Mouse (Mus musculus) ES-Bruce4 (cell line): Measurements from ENCODE around the gene Lipi. TPM values are rescaled to one million over a fixed set of nuclear protein-coding genes. Genes with fewer than 3 reads are reported as not detected.
A peak's percentile ranks its signal among the peaks of the same experiment; 100 is the strongest.

Source experiments
- H3K27ac ChIP-seq: 2 replicates; pipeline ENCODE4 v1.5.1; 2012; ENCODE audit warnings: low read length, inconsistent platforms; ENCODE audit not compliant: insufficient read depth
- H3K27me3 ChIP-seq: 2 replicates; pipeline ENCODE4 v1.6.1; 2012; ENCODE audit warnings: mild to moderate bottlenecking, low read length, inconsistent platforms; ENCODE audit not compliant: control insufficient read depth, poor library complexity, insufficient read depth, severe bottlenecking
- H3K36me3 ChIP-seq: 2 replicates; pipeline ENCODE4 v1.6.1; 2012; ENCODE audit warnings: inconsistent platforms, mild to moderate bottlenecking, low read length, moderate library complexity; ENCODE audit not compliant: control insufficient read depth, poor library complexity, insufficient read depth, severe bottlenecking
- H3K4me1 ChIP-seq: one replicate; pipeline ENCODE4 v1.8.1; 2011; ENCODE audit warnings: low read length; ENCODE audit not compliant: control insufficient read depth, insufficient read depth
- H3K4me3 ChIP-seq: 2 replicates; pipeline ENCODE4 v1.5.1; 2011; ENCODE audit warnings: low read depth, mild to moderate bottlenecking, low read length
- H3K9ac ChIP-seq: 2 replicates; pipeline ENCODE4 v1.6.1; 2012; ENCODE audit warnings: low read depth, mild to moderate bottlenecking, inconsistent platforms; ENCODE audit not compliant: poor library complexity, severe bottlenecking
- H3K9me3 ChIP-seq: replicated peaks from 2 replicates; pipeline ENCODE4 v1.6.1; 2012; ENCODE audit warnings: mild to moderate bottlenecking, low read length, inconsistent platforms; ENCODE audit not compliant: control insufficient read depth, poor library complexity, insufficient read depth, severe bottlenecking
- CTCF ChIP-seq: IDR thresholded peaks from one replicate; pipeline ENCODE4 v1.8.1; 2011; ENCODE audit warnings: low read depth, low read length
- EP300 ChIP-seq: IDR thresholded peaks from 2 replicates; pipeline ENCODE4 v1.6.1; 2011; ENCODE audit warnings: low read depth, low read length; ENCODE audit not compliant: insufficient read depth
- POLR2A ChIP-seq: IDR thresholded peaks from one replicate; pipeline ENCODE4 v1.8.1; 2011; ENCODE audit warnings: low read length; ENCODE audit not compliant: insufficient read depth
- polyA plus RNA-seq: library from polyadenylated mRNA; stranded (reverse); fragments of >200 nt; gene quantifications from 2 replicates; pipeline ENCODE4 v1.2.4, GENCODE M21; 2011; ENCODE audit warnings: low read depth; ENCODE audit not compliant: missing spikeins, insufficient read depth, insufficient read length

Lipi gene
- polyA plus RNA-seq, 1 experiment = not detected

DNA sequence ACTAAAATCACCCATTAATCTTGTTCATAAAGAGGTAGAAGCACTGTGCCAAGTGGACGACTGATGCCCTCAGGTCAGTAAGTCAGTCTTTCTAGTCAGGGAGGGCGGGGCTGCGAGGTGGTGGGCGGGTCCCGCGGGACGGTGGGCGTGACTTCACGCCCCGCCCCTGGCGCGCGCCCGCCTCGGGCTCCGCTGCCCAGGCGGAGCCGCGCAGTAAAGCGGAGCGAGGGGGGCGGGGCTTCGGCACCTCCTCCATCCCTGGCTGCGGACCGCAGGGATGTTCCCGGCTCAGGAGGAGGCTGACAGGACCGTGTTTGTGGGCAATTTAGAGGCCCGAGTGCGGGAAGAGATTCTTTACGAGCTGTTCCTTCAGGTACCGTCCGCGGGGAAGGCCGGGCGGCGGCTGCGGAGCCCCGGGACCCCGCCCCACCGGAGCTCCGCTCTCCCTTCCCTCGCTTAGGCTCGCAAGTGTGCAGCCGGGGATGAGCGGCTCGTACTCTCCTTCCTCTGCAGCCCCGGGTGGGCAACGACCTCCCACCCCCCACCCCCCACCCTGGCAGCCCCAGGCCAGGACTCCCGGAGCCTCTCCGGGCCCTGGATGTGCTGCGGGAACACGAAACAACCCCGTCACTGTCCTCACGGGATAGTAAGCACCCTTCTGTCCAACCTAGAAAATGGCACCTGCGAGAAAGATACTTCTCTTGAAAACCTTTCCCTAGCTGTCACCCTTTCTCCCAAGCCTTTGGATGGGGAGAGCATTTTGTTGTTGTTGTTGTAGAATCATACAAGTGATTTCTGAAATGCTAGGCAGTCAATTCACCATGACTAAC lies 7.0 kb upstream of the Lipi start, which contains the start of gene Rbm11:
Gene Rbm11, plus strand, starts transcription at position 174 of the 830 bp plus-strand sequence.
- no peaks in the 10 kb centered on the region for H3K9me3 ChIP-seq
- peak within 1 kb of the TSS; percentile 90 for H3K4me3 ChIP-seq
- no peaks in the 10 kb centered on the region for H3K4me1 ChIP-seq
- TF ChIP-seq EP300 (no peak), POLR2A (no peak), CTCF (no peak)
- no peaks in the 10 kb centered on the region for H3K36me3 ChIP-seq
- no peak within 1 kb of the TSS for H3K27ac ChIP-seq
- H3K27me3 ChIP-seq = peaks cover 1% of the 10 kb centered on the region; the same call in 1 of the 2 replicates
- peak within 1 kb of the TSS; percentile 76 for H3K9ac ChIP-seq

DNA sequence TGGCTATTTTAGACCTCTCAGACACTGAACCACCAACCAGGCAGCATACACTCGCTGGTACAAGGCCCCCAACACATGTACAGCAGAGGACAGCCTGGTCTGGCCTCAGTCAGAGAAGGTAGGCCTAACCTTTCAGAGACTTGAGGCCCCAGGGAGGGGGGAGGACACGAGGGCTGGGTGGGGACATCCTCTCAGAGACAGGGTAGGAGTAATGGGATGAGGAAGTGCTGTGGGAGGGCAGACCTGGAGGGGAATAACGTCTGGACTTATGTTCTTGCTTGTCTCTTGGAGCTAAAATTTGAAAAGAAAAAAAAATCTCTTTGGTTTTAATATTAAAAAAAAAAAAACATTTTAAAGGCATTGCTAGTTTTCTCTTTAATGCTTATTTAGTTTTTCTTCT lies 605 bp upstream of the Lipi start:
- TF ChIP-seq POLR2A (no peak), CTCF (no peak), EP300 (no peak)
- no peak overlapping the region for H3K27ac ChIP-seq
- no peak overlapping the region for H3K9ac ChIP-seq
- no peak overlapping the region for H3K4me3 ChIP-seq
- no peaks in the 10 kb centered on the region for H3K4me1 ChIP-seq
- H3K9me3 ChIP-seq = no peaks in the 10 kb centered on the region
- H3K36me3 ChIP-seq = no peaks in the 10 kb centered on the region
- no peaks in the 10 kb centered on the region for H3K27me3 ChIP-seq

DNA sequence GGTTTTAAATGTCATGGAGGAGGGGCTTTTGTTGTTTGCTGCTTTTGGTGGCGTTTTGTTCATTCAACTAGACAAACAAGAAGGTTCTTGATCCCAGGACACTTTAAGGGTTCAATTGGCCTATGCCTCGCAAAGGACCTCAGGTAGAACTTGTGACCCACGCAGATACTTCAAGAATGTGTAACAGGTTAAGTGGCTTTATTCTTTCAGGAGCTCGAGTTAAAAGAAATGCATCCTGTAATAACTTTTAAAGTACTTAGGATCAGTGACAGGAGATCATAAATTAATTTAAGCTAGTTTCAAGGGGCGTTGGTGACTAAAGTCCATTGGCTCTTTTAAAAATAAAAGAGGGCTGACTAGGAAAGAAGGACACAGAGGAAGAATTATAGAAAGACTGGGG lies 3.6 kb downstream of the Lipi start:
- Histone ChIP-seq H3K4me1 (no peaks in the 10 kb centered on the region), H3K9ac (no peak overlapping the region), H3K36me3 (no peaks in the 10 kb centered on the region), H3K27ac (no peak overlapping the region), H3K4me3 (no peak overlapping the region), H3K9me3 (no peaks in the 10 kb centered on the region), H3K27me3 (no peaks in the 10 kb centered on the region)
- TF ChIP-seq CTCF (no peak), POLR2A (no peak), EP300 (no peak)

DNA sequence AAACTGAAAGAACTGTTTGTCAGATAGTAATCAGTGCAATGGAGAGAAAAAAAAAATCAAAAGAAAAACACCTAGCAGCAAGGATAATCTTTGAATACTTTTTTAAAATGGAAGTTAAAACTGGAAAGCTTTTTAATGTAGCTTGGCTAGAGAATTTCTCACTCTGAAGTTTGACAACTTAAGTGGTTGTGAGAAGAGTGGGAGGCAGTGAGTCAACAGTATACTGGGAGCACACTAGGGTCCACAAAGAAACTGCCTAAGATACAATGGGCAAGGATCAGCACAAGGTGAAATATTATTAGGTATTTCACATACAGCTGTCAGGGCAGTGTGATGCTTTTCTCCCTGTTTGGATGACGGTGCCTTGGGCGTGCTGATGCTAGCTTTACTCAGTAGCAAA lies 23.0 kb downstream of the Lipi start:
- no peaks in the 10 kb centered on the region for H3K9me3 ChIP-seq
- H3K27me3 ChIP-seq = no peaks in the 10 kb centered on the region
- no peak overlapping the region for H3K9ac ChIP-seq
- no peaks in the 10 kb centered on the region for H3K36me3 ChIP-seq
- TF ChIP-seq POLR2A = no peak
- no peak for TF ChIP-seq EP300
- TF ChIP-seq CTCF = no peak
- H3K27ac ChIP-seq = no peak overlapping the region
- H3K4me1 ChIP-seq = no peaks in the 10 kb centered on the region
- no peak overlapping the region for H3K4me3 ChIP-seq

DNA sequence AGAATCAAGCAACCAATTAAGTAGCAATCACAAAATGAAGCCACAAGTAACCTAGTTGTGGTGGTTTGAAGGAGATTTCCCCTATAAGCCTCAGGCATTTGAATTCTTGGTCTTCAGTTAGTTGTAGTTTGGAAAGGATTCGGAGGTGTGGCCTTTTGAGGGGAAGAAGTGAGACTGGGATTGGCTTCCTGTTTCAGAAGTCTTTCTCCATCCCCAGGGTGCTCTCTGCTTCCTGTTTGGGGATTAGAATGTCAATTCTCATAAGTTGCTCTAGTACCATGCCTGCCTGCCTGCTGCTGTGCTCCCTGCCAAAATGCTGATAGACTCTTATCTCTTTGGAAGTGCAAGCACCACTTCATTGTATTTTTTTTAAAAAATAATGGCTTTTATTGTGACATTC lies 40.6 kb downstream of the Lipi start:
- TF ChIP-seq POLR2A (no peak), CTCF (no peak)
- H3K4me3 ChIP-seq = no peak overlapping the region
- H3K36me3 ChIP-seq = no peaks in the 10 kb centered on the region
- H3K9ac ChIP-seq = no peak overlapping the region
- no peaks in the 10 kb centered on the region for H3K27me3 ChIP-seq
- no peaks in the 10 kb centered on the region for H3K4me1 ChIP-seq
- no peak overlapping the region for H3K27ac ChIP-seq
- H3K9me3 ChIP-seq = no peaks in the 10 kb centered on the region

DNA sequence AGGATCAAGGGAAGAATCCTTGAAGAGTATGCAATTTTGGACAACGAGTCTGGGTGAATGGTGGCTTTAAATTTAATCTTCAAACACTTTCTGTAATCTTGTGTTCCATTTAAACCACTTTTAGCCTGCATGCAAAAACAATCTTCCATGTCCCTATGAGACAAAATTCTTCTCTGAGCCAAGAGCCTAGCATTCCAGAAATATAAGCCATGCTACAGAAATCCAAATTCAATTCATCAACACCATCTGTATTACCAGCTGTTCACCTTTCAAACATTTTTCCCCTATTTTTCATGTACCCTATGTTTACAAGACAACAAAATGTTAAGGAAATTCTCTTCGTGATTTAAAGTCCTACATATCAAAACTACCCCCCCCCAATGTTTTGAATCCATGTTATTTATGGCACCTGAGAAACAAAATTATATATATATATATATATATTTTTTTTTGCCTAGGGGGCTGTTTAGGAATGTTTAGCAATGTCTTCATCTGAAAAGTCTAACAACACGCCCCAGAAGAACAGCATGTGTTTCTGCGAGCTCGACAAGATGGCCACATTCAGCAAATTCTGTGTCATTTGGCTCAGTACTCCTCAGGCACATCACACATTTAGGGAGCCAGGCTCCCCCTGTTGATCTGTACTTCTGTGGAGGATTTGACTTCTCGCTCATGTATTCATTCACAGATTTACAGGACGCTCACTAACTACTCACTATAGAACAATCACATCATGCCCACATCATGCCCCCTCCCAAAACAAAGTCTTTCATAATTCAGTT lies 47.9 kb downstream of the Lipi start:
- Histone ChIP-seq H3K4me3 (no peak overlapping the region), H3K4me1 (no peaks in the 10 kb centered on the region), H3K27ac (no peak overlapping the region), H3K9ac (no peak overlapping the region), H3K36me3 (no peaks in the 10 kb centered on the region), H3K27me3 (no peaks in the 10 kb centered on the region), H3K9me3 (no peaks in the 10 kb centered on the region)
- no peak for TF ChIP-seq CTCF
- TF ChIP-seq EP300 = no peak
- TF ChIP-seq POLR2A = no peak
